Mouse (Mus musculus): ENCODE measurements around the gene Tubgcp4.
"Not testable (repeated sequence)": the region's sequence is repeated elsewhere in the genome, so short reads cannot be mapped to it uniquely, and the experiment has no call there.

Gene Tubgcp4

DNA sequence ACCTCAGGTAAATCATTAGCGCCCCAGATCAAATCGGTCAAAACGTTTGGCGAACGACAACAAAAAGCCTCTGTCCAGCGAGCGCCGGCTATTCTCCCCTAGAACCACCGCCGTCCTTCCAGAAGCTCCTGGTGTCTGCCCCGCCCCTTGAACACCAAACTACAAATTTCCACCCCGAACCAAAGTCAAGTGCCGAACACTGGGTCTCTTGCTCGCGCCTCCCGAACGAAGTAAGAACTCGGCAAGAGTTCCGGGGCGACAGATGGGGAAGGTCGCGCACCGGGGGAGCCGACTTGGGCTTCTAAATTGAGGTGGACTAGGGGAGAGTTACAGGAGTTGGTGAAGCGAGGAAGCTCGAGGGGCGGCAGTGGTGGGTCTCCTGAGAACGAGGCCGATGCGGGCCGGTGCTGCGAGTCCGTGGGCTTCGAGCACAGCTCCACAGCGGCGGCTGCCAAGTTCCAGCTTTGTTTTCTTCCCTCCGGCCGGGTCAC lies at the start of gene Tubgcp4:
Gene Tubgcp4 (plus strand): TSS at position 174 of the 491 bp plus-strand sequence.
- in situ Hi-C loops (cut with MboI; ENCODE audit: low sequenced_read_pairs): no loop called here

GRCm38 (mm10) chr2:121126302-121126701 lies 44.2 kb upstream of the Tubgcp4 start:
- in situ Hi-C loops (cut with MboI; ENCODE audit: low sequenced_read_pairs): not testable (repeated sequence)

- in situ Hi-C loops (cut with MboI; ENCODE audit: low sequenced_read_pairs): no loop called here
Observed at GRCm38 (mm10) chr2:121127536-121127935, 42.9 kb upstream of the Tubgcp4 start.

DNA sequence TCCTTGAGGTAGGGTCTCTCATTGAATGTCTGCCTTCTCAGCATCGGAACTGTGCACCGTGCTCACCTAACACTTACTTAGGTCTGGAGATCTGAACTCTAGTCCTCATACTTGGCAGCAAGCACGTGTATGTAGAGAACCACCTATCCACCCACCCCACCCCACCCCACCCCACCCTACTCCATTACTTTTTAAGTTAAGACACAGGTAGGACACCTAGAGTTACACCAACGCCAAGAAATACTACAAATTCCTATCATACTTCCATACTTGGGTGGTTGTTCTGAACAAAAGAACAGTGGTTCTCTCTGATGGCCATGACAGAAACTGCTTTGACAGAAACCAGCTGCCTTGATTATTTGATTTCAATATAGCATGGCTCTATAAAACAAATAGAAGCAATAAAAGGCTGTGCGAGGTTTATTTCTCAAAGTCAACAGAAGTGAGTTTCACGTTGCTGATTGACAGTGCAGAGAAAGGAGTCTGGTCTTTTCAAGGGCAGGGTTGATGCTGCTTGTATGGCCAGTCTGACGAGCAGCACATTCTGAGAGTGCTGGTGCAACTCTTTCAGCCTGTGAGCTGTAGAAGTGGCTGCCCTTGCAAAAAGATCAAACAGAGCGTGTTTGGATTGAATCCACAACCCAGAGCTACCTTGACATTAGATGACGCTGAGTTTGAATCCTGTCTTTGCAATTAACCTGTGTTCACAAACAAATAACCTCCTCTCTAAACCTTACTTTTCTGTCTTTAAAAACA lies 41.4 kb upstream of the Tubgcp4 start:
- in situ Hi-C loops (cut with MboI; ENCODE audit: low sequenced_read_pairs): no loop called here

DNA sequence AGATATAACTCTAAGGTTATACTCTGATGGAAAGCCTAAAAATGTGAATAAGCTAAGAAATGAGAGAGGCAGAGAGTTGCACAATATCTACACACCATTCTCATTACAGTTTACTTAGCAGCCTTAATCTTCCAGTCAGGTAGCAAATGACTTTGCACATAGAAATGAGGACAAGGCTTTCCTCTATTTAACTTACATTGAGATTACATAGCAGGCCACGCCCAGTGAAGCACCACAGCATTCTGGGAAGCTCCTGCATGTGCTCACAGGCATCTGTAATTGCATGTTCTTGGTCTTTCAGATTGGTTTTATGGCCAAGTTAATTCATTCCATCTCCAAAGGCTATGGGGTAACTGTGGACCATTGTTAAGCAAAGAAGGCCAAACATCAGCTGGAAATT lies 37.6 kb upstream of the Tubgcp4 start:
- in situ Hi-C loops (cut with MboI; ENCODE audit: low sequenced_read_pairs): no loop called here

- in situ Hi-C loops (cut with MboI; ENCODE audit: low sequenced_read_pairs): no loop called here
Observed at GRCm38 (mm10) chr2:121137371-121137770, 33.1 kb upstream of the Tubgcp4 start.

DNA sequence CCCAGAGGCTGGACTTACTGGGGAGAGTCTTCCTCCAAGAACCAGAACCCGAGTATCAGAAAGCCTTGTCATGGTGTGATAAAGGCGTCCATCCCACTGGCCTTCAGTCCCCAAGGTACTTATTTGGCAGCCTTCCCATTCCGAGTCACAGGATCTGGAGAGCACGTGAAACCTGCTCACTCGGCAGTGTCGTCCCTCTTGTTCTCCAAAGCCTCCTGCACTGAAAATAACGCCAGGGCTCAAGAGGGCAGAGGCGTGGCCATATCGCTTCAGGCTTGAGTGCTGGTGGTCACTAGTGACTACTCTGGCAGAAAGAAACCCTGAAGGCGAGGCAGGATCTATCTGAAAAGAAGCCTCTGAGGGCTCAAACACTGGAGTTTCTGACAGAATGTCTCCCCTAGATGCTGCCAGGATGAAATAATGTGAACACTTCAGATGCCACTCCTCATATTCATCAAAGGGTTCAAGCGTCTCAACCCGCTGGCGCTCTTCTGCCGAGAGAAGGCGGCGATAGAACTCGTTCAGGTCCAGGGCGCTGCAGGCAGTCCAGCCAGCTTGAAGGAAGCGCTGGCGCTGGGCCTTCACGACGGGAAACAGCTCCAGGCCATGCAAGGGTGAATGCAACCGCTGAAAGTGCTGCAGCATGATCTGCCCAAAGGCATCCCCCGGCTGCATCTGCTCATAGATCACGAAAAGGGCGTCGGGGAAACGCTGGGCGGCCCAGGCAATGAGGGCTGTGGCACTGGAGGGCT lies 31.0 kb upstream of the Tubgcp4 start:
- in situ Hi-C loops (cut with MboI; ENCODE audit: low sequenced_read_pairs): no loop called here

DNA sequence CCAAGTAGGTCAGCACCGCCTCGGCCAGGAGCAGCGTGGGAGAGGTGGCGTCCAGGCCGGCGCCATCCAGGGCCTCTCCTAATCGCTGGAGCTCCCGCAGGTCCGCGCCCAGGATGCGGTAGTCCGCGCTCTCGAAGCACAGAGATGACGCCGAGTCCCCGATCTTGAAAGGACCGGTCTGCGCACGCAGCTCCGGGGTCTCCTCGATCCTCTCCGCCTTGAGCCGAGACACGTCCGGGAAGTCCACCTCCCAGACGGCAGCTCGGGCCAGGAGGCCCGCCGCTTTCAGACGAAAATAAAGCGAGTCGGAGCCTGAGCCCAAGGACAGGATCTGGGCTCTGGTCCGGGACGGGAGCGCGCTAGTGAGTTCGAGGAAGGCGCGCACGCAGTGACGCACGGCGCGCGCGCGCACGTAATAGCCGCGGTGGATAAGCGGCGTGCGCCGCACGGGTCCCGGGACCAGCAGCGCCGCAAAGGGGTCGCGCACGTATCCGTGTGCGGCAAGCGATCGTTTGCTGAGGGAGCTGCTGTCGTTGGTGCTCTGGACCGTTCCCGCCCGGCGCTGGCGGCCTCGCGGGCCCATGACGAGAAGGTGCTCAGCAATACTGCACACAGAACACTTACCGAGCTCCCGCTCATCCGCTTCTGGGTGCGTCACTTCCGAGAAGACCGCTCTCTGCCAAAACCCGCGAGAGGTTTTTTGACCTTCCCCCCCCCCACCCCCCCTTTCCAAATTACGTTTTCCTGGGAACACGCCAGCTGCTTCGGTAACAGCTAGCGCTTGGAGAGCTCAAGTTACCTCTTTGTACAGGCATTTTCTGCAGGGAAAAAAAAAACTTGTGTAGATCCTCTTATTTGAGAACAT lies 30.2 kb upstream of the Tubgcp4 start, which contains the start of the genes Adal and Lcmt2:
Gene Adal (plus strand): TSS at position 411 of the 865 bp plus-strand sequence.
Gene Lcmt2 (minus strand): TSS at position 636 of the 865 bp plus-strand sequence.
- in situ Hi-C loops (cut with MboI; ENCODE audit: low sequenced_read_pairs): no loop called here

- in situ Hi-C loops (cut with MboI; ENCODE audit: low sequenced_read_pairs): no loop called here
Observed at GRCm38 (mm10) chr2:121141216-121142035, 29.0 kb upstream of the Tubgcp4 start.

DNA sequence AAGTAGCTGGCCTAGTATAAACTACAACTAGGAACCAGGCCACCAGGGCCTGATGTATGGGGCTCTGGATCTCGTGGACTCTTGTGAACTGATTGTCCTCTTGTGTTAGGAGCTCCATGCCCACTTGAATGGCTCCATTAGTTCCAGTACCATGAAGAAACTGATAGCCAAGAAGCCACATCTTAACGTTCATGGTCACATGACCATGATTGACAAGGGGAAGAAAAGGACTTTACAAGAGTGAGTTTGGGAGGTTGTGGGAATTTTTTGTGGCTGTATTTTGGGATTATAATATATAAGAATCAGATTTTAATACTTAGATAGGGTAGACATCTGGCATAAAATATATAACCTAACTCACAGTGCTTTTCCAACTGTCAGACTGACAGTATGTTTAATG lies 28.0 kb upstream of the Tubgcp4 start:
- in situ Hi-C loops (cut with MboI; ENCODE audit: low sequenced_read_pairs): no loop called here

DNA sequence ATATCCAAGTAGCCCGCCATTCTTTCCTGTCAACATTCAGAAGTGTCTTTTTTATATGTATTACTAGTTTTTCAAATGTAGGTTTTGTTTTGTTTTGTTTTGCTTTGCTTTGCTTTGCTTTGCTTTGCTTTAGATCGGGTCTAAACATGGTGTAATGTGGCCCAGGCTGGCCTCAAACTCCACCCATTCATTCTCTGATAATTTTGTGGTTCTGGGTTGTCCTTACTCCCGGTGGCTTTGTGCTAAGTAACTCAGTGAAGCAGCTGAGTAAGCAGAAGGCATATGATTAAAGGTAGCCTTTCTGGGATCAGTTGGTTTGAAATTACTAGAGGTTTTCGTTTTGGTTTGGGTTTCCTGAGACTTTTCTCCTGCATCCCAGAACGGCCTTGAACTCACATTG lies 20.8 kb upstream of the Tubgcp4 start:
- in situ Hi-C loops (cut with MboI; ENCODE audit: low sequenced_read_pairs): no loop called here

- in situ Hi-C loops (cut with MboI; ENCODE audit: low sequenced_read_pairs): no loop called here
Observed at GRCm38 (mm10) chr2:121153100-121153499, 17.4 kb upstream of the Tubgcp4 start.

GRCm38 (mm10) chr2:121169173-121169572 lies 1.3 kb upstream of the Tubgcp4 start:
- in situ Hi-C loops (cut with MboI; ENCODE audit: low sequenced_read_pairs): no loop called here

- in situ Hi-C loops (cut with MboI; ENCODE audit: low sequenced_read_pairs): no loop called here
Observed at GRCm38 (mm10) chr2:121169902-121170301, 552 bp upstream of the Tubgcp4 start.

DNA sequence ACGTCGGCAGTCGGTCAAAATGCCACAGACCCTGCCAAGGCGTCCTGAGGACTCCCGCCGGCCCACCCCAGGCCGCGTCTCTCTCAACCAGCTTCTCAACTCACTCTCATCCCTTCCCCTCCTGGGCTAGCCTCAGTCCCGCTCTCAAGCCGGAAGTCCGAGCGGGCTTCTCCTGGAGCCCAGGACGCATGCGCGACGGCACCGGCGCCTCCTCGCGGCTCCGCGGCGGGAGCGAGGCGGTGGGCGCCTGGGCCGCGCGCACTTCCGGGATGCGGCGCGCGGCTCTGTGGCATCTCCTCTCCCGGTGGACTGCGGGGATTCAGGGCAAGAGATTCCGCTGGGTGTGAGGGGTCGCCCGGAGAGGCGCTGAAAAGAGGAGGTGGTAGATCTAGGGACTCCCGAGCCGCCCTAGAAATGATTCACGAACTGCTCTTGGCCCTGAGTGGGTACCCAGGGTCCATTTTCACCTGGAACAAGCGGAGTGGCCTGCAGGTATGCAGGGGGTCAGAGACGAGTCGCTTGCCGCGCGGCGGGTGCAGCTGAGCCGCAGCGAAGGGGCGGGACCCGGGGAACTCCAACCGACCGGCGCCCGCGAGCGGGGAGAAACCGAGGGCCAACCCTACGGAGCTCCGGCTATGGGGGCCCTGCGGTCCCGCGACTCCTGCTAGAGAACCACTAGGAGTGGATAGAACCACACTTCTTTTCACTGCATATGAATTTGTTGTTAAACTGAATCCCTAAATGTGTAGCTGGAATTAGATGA lies 707 bp downstream of the Tubgcp4 start, which contains the start of gene Zscan29:
Gene Zscan29 (minus strand): TSS at position 146 of the 763 bp plus-strand sequence.
- in situ Hi-C loops (cut with MboI; ENCODE audit: low sequenced_read_pairs): no loop called here

DNA sequence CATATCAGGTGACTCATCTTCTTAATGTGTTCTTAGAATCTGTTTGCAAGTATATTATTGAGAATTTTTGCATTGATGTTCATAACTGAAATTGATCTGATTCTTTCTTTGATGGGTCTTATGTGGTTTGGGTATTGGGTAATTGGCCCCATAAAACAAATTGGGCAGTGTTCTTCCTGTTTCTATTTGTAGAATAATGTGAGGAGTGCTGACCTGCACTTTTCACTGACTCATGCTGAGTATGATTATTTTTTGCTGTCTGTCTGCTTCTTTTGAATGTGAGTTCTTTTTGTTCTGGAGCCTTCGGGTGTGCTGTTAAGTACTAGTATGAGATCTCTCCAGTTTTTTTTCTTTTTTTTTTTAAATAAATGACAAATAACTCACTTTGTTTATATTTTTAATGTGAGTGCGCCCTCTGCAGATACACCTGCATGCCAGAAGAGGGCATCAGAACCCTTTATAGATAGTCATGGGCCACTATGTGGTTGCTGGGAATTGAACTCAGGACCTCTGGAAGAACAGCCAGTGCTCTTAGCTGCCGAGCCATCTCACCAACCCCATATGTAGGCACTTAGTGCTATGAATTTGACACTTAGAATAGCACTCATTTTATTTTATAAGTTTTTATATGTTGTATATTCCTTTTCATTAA lies 8.5 kb downstream of the Tubgcp4 start:
- in situ Hi-C loops (cut with MboI; ENCODE audit: low sequenced_read_pairs): loop anchor here (25.0 kb wide), 1 partner anchor 208 kb away; the partner anchor contains the start of gene Strc

DNA sequence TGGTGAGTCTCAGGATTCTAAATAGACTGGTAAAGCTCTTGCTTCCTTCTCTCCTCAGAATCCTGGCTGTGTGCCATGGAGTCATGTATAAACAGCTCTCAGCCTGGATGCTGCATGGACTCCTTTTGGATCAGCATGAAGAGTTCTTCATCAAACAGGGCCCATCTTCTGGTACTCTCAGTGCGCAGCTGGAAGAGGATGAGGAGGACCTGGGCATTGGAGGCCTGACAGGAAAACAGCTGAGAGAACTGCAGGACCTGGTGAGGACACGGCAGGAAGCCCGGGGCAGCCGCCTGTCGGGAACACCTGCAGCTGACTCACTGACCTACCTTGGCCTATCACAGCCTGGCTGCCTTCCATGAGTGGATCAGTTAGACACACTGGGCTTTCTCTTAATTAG lies 13.0 kb downstream of the Tubgcp4 start:
- in situ Hi-C loops (cut with MboI; ENCODE audit: low sequenced_read_pairs): loop anchor here (25.0 kb wide), 1 partner anchor 204 kb away; the partner anchor contains the start of gene Strc

- in situ Hi-C loops (cut with MboI; ENCODE audit: low sequenced_read_pairs): loop anchor here (25.0 kb wide), 1 partner anchor 203 kb away; the partner anchor contains the start of gene Strc
Observed at GRCm38 (mm10) chr2:121184142-121184541, 13.7 kb downstream of the Tubgcp4 start.
